Mouse (Mus musculus): ENCODE results near the gene Rbfox2.

GRCm38 (mm10) chr15:77172414-77172813, 134.4 kb downstream of the Rbfox2 start:
- TF ChIP-seq POLR2A (IDR thresholded peaks at IDR 0.05; ENCODE audit: insufficient read depth, low read length) = no peak
- TF ChIP-seq EP300 (IDR thresholded peaks at IDR 0.05; ENCODE audit: insufficient read depth, low read depth, low read length) = no peak
